Mouse (Mus musculus) cerebellum, postnatal 4 days (tissue): ENCODE data around the gene Dmc1.

Experiments used
- DNase-seq, 2 experiments: peaks; one replicate each; pipeline ENCODE4 v3.0.0; 2022; ENCODE audit warnings: low spot score in 2 of 2, mixed read lengths in 1 of 2

Gene Dmc1

DNA sequence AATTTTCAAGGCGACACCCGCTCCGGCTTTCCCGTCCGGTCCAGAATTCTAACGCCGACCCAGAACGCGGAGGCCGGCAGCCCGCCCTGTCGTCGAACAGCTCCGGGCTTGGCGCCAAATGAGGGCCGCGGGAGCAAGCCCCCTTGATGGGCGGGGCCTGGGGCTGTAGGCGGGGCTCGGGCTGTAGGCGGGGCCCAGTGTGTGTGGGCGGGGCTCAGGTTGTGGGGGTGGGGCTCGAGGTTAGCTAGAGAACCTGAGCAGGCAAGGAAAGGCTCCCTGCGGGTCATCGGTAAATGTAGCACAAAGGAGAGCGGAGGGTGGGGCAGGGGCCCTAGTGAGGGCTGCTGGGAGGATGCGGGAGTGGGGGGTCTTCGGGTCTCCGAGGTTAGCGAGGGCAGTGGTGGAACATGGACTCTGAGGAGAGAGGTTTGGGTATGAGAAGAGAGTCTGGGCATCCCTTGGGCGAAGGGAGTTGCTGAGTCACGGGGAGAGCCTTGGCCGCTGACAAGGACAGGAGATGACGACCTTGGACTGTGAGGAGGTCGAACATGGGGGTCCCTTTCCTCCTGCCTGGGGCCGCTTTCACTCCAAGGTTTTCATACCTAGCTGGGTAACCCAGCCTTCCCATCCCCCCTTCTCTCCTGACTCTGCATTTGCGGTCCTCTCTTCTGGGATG lies at the start of gene Dmc1:
Gene Dmc1 (minus strand): TSS at position 120 of the 676 bp plus-strand sequence.
- DNase-seq: peak in 1 of 2 experiments; percentile 49

DNA sequence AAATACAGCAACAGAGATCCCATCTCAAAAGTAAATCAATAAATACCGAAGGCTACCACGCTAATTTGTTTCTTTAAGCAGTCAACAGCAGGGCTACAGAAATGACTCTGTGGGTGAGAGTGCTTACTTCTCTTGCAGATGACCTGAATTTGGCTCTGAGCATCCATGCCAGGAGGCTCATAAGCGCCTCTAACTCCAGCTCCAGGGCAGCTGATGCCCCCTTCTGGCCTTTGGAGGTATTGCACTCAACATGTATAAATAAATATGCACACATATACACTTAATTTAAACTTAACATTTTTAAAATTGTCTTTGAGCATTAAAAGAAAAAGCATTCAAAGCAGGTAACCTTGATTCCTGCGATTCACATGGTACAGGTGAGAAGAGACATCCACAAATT lies 46.6 kb upstream of the Dmc1 start:
- DNase-seq: no peak

DNA sequence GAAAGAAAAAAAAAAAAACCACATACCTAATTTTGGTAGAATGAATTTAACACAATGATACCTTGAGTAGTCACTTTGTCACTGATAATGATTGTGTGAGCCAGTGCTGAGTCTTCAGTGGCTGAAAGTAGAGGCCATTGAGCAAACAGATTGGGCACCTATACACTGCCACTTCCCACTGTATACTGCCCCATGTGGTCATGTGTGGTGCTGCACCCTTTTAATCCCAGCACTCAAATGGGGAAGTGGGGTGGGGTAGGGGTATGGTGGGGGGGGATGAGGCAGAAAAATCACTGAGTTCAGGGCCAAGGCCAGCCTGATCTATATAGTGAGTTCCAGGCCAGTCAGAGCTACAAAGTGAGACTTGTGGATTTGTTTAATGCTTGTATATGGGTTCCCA lies 45.7 kb upstream of the Dmc1 start:
- peak in 1 of 2 experiments; percentile 55 for DNase-seq

DNA sequence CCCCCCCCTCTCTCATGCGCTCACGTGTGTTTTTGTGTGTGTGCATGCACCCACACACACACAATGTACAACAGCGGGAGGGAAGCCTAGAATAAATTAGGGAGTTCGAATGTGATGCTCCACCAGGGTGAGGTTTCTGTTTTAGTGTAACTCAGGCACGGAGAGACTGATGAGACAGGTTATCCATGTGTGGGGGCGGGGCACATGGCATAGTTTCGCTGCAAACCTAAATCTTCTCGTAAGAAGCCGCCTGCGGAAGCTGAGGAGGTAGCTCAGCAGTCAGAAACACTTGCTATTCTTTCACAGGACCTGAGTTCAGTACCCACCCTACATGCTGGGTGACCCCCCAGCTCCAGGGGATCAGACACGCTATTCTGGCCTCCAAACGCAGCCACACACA lies 43.2 kb upstream of the Dmc1 start:
- DNase-seq: no peak

DNA sequence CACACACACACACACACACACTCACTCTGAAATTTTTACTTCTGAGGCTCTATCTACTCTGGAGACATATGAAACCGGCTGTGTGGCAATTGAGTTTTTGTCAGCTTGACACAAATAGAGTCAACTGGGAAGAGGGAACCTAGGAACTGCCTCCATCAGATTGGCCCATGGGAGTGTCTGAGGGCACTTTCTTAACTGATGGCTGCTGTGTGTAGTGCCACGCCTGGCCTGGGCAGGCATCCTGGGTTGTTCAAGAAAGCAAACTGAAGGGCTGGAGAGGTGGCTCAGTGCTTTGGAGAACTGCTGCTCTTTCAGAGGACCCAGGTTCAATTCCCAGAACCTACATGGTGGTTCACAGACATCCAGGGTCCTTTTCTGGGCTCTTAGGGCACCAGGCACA lies 40.6 kb upstream of the Dmc1 start:
- DNase-seq: no peak

DNA sequence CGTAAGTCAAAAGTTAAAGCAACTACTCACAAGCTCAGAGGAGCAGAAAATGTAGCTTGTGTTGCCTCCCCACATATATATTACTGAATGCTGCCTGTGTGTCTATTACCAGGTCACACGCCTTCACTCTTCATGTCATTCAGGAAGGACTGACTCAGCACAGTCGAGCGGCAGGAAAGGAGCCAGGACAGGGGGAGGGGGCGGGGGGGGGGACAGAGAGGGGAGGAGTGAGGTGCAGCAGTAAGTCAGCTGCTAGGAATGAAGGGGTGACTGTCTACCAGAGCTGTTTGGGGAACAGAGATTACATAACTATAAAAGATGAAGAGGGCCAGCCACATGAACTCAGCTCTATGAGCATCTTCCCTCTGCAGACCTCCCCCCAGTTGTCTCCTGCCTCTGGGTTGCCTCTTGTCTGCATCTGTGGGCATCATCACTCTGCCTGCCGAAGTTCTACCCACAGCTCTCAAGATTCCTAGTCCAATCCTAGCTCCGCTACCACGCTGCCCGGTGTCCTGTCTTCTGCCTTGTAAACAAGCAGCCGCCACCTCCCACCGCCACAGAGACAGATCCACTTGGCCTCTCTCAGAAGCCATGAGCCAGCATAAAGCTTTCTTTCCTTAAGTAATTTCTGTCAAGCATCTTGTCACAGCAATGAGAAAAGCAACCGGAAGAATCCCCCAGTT lies 36.4 kb upstream of the Dmc1 start:
- no peak for DNase-seq

DNA sequence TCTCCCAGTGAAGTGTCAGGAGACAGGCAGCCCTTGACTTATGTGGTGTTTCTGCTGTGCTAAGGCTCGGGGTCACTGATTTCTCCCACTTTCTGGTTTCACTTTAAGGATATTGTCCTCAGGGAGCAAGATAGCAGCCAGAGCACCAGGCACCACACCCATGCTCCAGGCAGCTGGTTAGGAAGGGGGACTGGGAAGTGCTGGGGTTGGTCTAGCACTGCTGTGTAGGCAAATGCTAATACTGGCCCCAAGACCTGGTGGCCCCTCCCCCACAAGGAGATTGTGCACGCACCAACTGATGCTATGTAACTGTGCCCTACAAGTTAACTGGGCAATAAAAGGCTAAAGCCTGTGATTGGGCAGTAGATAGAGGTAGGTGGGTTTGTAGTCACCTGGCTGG lies 25.6 kb upstream of the Dmc1 start:
- DNase-seq: no peak

DNA sequence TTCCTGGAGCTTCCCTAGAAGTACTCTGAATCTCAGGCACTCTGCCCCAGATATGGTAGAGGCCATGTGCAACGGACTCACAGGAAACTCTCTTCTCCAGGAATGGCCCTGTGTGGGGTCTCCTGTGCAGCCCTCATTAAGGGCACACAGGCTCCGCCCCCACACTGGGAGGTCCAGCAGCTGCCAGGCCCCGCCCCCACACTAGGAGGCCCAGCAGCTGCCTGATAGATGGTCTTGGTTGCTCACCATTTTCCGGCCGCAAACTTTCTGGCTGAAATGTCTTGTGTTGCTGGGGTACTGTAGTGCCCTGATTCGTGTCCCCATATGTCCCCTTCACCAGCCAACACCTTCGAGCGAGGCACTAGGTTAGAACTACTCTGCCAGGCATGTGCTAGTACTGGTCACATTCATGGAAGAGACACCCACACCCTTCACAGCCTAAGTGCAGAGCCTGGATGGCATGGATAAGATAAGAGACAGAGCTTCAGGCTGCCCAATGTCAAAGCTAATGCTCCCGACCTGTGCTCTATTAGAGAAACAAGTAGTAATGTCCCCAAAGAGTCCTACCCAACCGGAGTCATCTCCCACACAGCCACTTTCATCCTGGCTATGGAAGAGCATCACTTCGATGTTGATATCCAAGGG lies 15.0 kb upstream of the Dmc1 start:
- DNase-seq: no peak

DNA sequence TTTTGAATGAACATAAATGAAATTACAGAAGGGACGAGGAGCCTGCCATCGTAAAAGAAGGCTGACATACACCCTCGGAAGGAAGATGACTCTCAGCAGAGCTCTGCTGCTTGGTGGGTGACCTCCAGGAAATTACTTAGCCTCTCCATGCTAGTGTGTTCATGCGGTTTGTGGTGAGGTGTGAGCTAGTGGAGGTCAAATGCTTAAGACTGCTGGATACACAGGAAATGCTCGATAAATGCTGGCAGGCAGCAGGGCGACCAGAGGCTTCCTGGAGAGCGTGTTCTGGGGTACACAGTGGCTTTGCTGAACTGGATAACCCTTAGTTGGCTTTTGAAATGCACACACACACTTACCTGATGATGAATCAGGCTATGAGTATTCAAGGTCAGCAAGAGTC lies 13.5 kb upstream of the Dmc1 start:
- no peak for DNase-seq

DNA sequence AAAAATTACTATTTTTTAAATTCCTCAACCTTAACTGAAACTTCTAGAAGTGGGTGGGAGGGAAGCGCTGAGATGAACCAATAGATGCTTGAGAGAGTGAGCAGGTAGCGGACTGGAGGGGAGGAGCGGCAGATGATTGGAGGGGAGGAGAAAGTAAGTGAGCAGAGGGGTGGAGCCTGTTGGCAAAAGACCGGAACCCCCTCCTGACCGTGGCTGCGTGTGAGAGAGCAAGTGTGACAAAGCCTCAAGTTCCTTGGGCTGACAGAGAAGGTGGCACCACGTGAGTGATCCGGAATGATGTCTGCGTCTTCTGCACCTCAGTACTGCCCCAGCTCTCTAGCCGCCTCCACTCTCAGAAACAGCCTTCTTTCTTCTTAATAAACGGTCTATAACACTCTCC lies 12.2 kb upstream of the Dmc1 start:
- DNase-seq: no peak

DNA sequence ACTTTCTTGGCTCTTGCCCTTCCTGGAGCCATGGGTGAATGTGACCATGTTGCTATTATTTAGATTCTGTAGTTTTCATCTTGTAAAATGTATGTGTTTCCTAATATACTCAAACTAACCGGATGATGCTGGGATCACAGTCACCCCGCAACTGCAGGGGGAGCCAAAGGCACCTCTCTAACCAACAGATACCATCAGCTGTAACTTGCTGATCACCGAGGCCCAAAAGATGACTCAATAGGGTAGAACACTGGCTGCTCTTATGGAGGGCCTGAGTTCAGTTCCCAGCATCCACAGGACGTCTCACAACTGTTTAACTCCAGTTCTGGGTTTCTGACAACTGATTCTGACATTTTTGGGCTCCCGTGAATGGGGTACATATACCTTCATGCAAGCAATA lies 11.8 kb upstream of the Dmc1 start:
- no peak for DNase-seq

DNA sequence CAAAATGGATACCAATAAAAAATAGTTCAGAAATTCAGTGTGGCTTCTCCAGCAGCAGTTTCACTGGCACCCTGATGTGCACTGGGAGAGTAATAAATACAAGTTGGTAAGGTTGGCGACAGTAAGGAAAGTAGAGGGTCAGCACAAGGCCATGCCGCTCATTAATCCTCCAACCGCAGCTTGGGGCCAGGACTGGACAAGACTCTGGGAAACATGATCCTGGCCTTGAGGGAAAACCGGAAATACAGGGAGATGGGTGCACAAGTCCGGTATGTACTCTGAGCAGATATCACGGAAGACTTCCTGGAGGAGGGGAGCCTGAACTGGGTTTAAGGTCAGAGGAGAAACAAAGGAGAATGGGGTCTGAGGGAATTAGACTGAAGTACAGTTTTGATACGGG lies 10.6 kb upstream of the Dmc1 start:
- DNase-seq: no peak

DNA sequence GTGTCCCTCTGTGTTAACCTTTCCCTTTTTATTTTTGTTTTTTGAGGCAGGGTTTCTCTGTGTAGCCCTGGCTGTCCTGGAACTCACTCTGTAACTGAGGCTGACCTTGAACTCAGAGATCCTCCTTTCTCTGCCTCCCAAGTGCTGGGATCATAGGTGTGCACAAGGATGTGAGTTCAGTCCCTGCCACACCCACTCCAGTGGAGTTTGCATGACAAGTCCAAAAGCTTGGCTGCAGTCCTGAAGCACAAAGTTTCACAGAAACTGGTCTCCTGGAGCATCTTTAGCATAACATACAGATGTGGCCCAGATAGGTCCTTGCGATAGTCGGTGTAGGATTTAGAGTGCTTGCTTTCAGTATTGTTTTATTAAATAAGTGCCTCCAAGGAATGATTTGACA lies 4.3 kb upstream of the Dmc1 start:
- DNase-seq: no peak

DNA sequence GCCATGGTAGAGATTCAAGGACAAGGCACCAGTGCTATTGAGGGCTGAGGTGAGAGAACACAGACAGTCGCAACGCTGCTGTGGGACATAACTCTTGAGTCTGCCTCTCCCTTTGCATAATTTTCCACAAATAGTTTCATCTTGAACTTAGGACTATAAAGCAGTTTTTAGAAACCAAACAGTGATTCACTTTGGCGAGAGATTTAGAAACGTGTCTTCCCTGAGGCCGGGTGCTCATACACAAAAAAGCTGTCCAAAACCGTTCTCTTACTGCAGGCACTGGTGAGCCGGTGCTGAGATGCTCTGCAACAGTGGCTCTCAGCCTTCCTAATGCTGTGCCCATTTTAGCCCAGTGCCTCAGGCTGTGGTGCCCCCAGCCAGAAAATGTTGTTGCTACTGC lies 3.3 kb upstream of the Dmc1 start:
- no peak for DNase-seq

DNA sequence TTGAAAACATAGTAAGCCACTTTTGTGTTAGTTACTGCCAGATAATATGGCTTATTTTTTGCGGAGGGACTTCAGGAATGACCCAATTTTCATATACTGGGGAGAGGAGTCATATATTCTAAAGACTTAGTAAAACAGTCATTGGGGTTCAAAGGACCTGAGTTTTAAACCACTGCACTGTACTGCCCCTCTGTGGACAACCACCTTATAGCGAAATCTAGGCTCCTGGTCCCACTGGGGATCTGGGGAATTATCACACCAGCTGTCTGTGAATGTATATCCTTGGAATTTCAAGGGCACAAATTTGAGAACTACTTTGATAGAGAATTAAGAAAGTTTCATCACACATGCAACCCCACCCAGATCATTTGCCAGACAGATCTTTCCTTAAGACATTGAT lies 2.8 kb upstream of the Dmc1 start:
- no peak for DNase-seq

DNA sequence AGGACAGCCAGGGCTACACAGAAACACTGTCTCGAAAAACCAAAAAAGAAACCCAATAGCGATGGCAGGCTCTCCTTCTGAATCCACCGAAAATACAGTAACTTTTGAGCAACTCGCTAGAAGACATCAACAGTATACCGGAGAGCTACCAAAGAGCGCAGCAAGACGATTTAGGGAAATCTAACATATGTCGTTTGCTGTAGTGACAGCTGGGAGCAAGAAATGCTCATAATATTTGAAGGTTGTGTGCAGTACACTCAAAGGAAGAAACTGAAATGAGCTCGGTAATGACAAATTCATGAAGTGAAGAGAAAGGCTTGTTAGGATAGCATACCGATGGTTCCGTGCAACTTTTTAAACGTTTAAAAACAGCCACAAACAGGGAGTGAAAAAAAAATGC lies 1.3 kb upstream of the Dmc1 start:
- no peak for DNase-seq

DNA sequence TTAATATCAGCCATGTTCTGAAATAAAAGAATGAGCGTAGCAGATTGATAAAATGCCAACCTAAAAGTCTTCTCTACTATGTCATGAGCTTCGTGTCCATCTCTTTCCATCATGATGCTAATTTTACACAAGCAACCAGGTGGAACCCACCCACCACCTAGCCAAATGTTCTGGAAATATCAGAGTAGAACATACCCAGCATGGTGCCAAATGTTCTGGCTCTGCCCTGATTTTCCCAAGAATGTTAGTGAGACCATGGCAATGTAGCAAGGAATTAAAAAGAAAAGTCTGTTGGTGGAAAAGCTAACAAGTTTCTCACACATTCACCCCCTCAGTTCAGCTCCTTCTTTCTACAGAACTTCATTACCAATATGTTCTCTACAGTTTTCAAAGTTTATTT lies 4.7 kb downstream of the Dmc1 start:
- no peak for DNase-seq

DNA sequence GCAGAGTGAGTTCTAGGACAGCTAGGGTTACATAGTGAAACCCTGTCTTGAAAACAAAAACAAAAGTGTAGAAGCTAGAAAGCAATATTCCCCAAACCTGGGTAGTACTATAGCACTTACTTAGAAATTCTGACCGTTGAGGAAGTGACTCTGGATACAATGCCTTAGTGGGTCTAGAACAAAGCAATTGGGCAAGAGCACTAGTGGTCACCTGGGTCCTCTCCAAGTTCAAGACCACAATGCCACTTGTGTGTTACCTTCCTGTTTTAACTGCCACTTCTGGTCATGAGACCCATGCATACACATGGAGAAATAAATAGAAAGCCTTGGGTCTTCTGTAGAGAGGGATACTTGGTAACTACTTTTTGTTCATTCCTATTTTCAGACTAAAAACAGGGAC lies 6.2 kb downstream of the Dmc1 start:
- DNase-seq: no peak

DNA sequence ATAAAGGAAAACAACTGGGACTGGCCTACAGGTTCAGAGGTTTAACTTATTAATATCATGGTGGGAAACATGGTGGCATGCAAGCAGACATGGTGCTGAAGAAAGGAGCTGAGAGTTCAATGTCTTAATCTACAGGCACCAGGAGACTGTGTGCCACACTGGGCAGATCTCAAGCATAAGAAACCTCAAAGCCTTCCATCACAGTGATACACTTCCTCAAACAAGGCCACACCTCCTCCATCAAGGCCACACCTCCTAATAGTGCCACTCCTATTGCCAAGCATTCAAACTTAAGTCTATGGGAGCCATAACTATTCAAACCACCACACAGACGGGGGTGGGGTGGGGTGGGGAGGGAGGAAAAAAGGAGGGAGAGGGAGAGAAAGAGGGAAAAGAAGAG lies 23.3 kb downstream of the Dmc1 start:
- DNase-seq: no peak

DNA sequence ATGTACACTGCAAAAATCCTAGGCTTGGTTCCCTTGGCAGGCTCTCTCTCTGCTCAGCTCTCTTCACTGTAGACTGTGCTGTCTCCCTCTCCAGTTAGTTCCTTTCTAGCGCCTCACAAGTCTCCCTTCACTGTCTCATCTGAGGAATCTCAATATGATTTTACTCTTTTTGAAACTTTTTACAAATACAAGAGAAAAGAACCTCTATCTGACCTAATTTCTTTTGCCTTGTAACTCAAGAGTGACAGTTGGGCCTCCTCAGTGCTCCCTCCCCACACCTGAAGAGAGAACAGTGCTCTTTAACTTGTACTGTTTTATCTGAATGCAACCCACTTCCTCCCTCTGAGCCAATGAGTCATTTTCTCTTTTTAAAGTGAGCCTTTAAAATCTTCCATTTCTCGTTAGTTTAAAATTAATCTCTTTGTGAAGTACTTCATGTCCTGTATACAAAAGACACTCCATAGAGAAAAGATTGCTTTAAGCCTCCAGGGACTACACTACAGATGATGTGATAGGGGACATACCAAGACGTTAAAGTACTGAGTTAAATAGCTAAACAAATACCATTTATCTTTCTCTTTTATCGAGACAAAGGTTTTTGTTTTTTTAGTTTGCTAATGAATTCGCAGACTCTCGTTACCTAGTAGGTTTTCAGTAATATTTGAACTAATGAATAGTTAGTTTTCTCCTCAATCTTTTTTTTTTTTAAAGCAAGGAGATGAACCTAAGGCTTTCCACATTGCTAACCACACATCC lies 27.1 kb downstream of the Dmc1 start:
- DNase-seq: no peak

DNA sequence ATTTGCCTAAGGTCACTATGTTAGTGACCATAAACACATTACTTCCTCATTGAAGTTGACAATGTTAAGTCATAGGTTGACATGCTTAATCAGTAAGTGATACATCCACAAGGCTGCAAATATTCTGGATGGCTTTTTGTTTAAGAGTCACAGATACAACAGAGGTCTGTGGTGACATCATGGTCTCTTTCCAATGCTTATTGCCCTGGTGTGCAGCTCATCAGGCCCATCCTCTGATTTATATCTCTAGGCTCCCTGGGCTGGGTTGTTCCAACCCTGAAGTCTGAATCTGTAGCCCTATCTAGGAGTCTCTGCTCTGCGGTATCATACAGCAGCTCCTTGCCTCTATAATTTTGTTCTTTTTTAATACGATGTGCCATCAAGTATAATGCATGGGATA lies 28.0 kb downstream of the Dmc1 start:
- DNase-seq: no peak

DNA sequence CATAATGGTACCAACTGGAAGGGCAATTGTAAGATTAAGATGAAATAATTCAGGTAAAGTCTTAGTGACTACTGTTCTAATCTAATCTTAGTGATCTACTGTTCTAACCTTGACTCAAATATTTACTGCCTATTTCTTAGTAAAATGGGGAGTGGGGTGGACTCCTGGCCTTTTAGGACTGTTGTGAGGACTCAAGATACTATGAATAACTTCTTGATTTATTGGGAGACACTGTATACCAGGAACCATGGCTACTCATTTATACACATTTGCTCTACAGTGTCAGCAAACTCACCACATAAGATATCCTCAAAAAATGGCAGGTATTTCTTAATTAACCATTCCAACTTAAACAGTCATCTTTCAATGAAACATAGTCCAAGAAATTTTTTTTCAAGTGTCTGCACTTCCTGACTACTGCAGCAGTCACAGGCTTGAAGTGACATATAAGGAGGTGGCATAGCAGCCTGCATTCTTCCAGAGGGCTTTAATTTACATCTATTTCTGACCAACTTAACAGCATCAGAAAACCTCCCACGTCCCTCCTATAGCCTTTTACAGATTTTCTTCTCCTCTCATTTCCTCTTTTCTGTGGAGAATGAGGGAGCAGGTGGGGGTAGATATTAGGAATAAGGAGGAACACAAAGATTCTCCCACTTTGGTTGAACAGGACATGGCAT lies 29.2 kb downstream of the Dmc1 start:
- DNase-seq: no peak
